Mouse (Mus musculus) liver, postnatal 0 days (tissue): ENCODE measurements around the gene Cpsf2.

Experiments
- CTCF ChIP-seq: sonication (generic); IDR thresholded peaks from 2 replicates; pipeline ENCODE4 v1.5.1; 2016; ENCODE audit warnings: antibody characterized with exemption, low read depth
- EP300 ChIP-seq: IDR thresholded peaks from 2 replicates; pipeline ENCODE4 v1.6.1; 2016; ENCODE audit warnings: antibody characterized with exemption, low read depth, mild to moderate bottlenecking

- TF ChIP-seq CTCF = peak; percentile 92
- TF ChIP-seq EP300 = no peak
Measured at GRCm38 (mm10) chr12:101957942-101958544, 17.7 kb upstream of the Cpsf2 start, which contains the start of gene Atxn3.
